ENCODE assay signal across 17 mouse cellular contexts in genomic region chr1:131771440-131771839, GRCm38 (mm10). TPM values are rescaled to one million over a fixed set of nuclear protein-coding genes. Genes with fewer than 3 reads are reported as not detected.
DNase-seq lines count a peak whose midpoint lies in the region; ATAC-seq and TF ChIP-seq lines count a peak whose summit lies in the region.
"Had no signal": no experiment of that assay in that cellular context is flagged by ENCODE, and none has a peak within 500 bp of the region (broad histone marks: within the 10 kb centered on the region; RNA-seq: fewer than 3 reads in every experiment).

No protein-coding gene starts in this region.

- no peak for TF ChIP-seq EP300 in heart, adult 2 months (IDR thresholded peaks at IDR 0.05; ENCODE audit: insufficient read depth, low read depth, low read length)

- no peak for TF ChIP-seq CTCF in heart, adult 2 months (IDR thresholded peaks at IDR 0.05)
- TF ChIP-seq CTCF in layer of hippocampus, adult 2 months (conservative IDR thresholded peaks at IDR 0.05): no peak

- no peak overlapping the region for H3K9ac ChIP-seq in forebrain, embryonic 14.5 days (ENCODE audit: low read length)
- no peak overlapping the region for H3K9ac ChIP-seq in forebrain, embryonic 11.5 days (ENCODE audit: low read length)
- H3K9ac ChIP-seq in heart, adult 2 months (ENCODE audit: low read depth, low read length): no peak overlapping the region
- H3K9ac ChIP-seq: heart, embryonic 12.5 days had no signal

- DNase-seq in forebrain, embryonic 14.5 days (ENCODE audit: low spot score): no peak
- DNase-seq in forebrain, embryonic 11.5 days (ENCODE audit: low spot score): no peak
- no peak for DNase-seq in heart, adult 2 months
- DNase-seq in heart, postnatal 14 days: no peak
- no peak for DNase-seq in layer of hippocampus, adult 2 months (ENCODE audit: low spot score in 2 of 2)
- DNase-seq in layer of hippocampus, postnatal 25 days (ENCODE audit: extremely low spot score in 1 of 2, low spot score in 1 of 2): no peak
- DNase-seq in embryonic facial prominence, embryonic 10.5 days (ENCODE audit: low spot score): no peak
- DNase-seq: adrenal gland, postnatal 10 days; cerebellum, adult 11-12 months; cerebellum, adult 9-11 months; cerebellum, postnatal 36 days; gastrocnemius, postnatal 36 days had no signal

- no peak for TF ChIP-seq POLR2A in heart, adult 2 months (IDR thresholded peaks at IDR 0.05; ENCODE audit: insufficient read depth, low read depth, low read length)

- H3K4me3 ChIP-seq in forebrain, embryonic 14.5 days (ENCODE audit: low read depth, low read length): no peak overlapping the region
- no peak overlapping the region for H3K4me3 ChIP-seq in forebrain, embryonic 11.5 days (ENCODE audit: low read depth, low read length)
- H3K4me3 ChIP-seq in heart, adult 2 months: no peak overlapping the region
- no peak overlapping the region for H3K4me3 ChIP-seq in layer of hippocampus, adult 2 months
- no peak overlapping the region for H3K4me3 ChIP-seq in embryonic facial prominence, embryonic 10.5 days
- H3K4me3 ChIP-seq: heart, embryonic 12.5 days had no signal

- H3K4me2 ChIP-seq in forebrain, embryonic 14.5 days (ENCODE audit: low read length): no peak overlapping the region
- H3K4me2 ChIP-seq in forebrain, embryonic 11.5 days (ENCODE audit: low read depth, low read length, severe bottlenecking): no peak overlapping the region
- H3K4me2 ChIP-seq: heart, embryonic 12.5 days had no signal

- peaks cover 3% of the 10 kb centered on the region; the same call in 1 of the 2 replicates for H3K9me3 ChIP-seq in forebrain, embryonic 14.5 days (replicated peaks; ENCODE audit: control insufficient read depth, low read length)
- H3K9me3 ChIP-seq in forebrain, embryonic 11.5 days (ENCODE audit: control insufficient read depth, low read length): no peaks in the 10 kb centered on the region
- no peaks in the 10 kb centered on the region for H3K9me3 ChIP-seq in embryonic facial prominence, embryonic 10.5 days
- H3K9me3 ChIP-seq: heart, embryonic 12.5 days had no signal

- H3K27me3 ChIP-seq in forebrain, embryonic 14.5 days (replicated peaks; ENCODE audit: control insufficient read depth, insufficient read depth, low read length): no peaks in the 10 kb centered on the region
- H3K27me3 ChIP-seq in forebrain, embryonic 11.5 days (ENCODE audit: control insufficient read depth, insufficient read depth, low read length): no peaks in the 10 kb centered on the region
- no peaks in the 10 kb centered on the region for H3K27me3 ChIP-seq in heart, adult 2 months (ENCODE audit: control insufficient read depth, insufficient read depth, low read length)
- no peaks in the 10 kb centered on the region; the same call in 1 of the 2 replicates for H3K27me3 ChIP-seq in embryonic facial prominence, embryonic 10.5 days (replicated peaks; ENCODE audit: low read depth, poor library complexity, severe bottlenecking)

- H3K36me3 ChIP-seq in forebrain, embryonic 14.5 days (ENCODE audit: control insufficient read depth, insufficient read depth, low read length): no peaks in the 10 kb centered on the region
- no peaks in the 10 kb centered on the region for H3K36me3 ChIP-seq in forebrain, embryonic 11.5 days (ENCODE audit: control insufficient read depth, insufficient read depth, low read length)
- H3K36me3 ChIP-seq in heart, adult 2 months (ENCODE audit: control insufficient read depth, insufficient read depth, low read length): no peaks in the 10 kb centered on the region
- H3K36me3 ChIP-seq in embryonic facial prominence, embryonic 10.5 days (replicated peaks): no peaks in the 10 kb centered on the region
- H3K36me3 ChIP-seq: heart, embryonic 12.5 days had no signal

- no peak for ATAC-seq in forebrain, embryonic 14.5 days
- no peak for ATAC-seq in forebrain, embryonic 11.5 days (replicated peaks; ENCODE audit: low FRiP score)

- H3K27ac ChIP-seq in forebrain, embryonic 14.5 days (ENCODE audit: low read depth, low read length): peak overlapping the region; percentile 64; the same call in 1 of the 2 replicates
- H3K27ac ChIP-seq in forebrain, embryonic 11.5 days (ENCODE audit: low read depth, low read length): no peak overlapping the region
- H3K27ac ChIP-seq in heart, adult 2 months: peak overlapping the region; percentile 56
- H3K27ac ChIP-seq in layer of hippocampus, adult 2 months: peak overlapping the region; percentile 69; the same call in 1 of the 2 replicates
- H3K27ac ChIP-seq in embryonic facial prominence, embryonic 10.5 days (replicated peaks): no peak overlapping the region

- intact Hi-C loops in heart, adult 2 months (cut with DNase I): no loop called here
- intact Hi-C loops in heart, postnatal 14 days (cut with DNase I): no loop called here

- H3K79me2 ChIP-seq in heart, adult 2 months (replicated peaks; ENCODE audit: control insufficient read depth, insufficient read depth, low read length): no peaks in the 10 kb centered on the region

- H3K4me1 ChIP-seq in forebrain, embryonic 14.5 days (ENCODE audit: control insufficient read depth, insufficient read depth, low read length): 0 out of 2 replicates have a peak, but pooled peaks cover 9% of the 10 kb centered on the region
- no peaks in the 10 kb centered on the region for H3K4me1 ChIP-seq in forebrain, embryonic 11.5 days (replicated peaks; ENCODE audit: control insufficient read depth, insufficient read depth, low read length)
- H3K4me1 ChIP-seq in heart, adult 2 months (ENCODE audit: control insufficient read depth, insufficient read depth, low read length): no peaks in the 10 kb centered on the region; the same call in 1 of the 2 replicates
- H3K4me1 ChIP-seq in embryonic facial prominence, embryonic 10.5 days: peaks cover 4% of the 10 kb centered on the region; the same call in 1 of the 2 replicates

RNA-seq across cellular contexts. Expression of gene Pm20d1, which starts 25.7 kb away (rescaled TPM):
- 0.31 and 0.42 TPM in 2 replicates for polyA plus RNA-seq in forebrain, embryonic 14.5 days (2014; fragmentation: Nextera tagmentation; extraction: Ambion mirVana)
- polyA plus RNA-seq in forebrain, embryonic 11.5 days (2014; fragmentation: Nextera tagmentation; extraction: Ambion mirVana): 0.86 and 1.2 TPM in 2 replicates
- total RNA-seq in heart, adult 2 months (2021): 1 to 10 TPM; 5.8 to 7.5 TPM
- polyA plus RNA-seq in heart, adult 2 months (2012; rRNA removed): 5.9 and 8.3 TPM in 2 replicates
- 1 to 10 TPM; 4.4 TPM for total RNA-seq in heart, postnatal 14 days (2021)
- total RNA-seq in layer of hippocampus, adult 2 months (2021): 1 to 10 TPM; 2.0 to 2.9 TPM
- 1 to 10 TPM; 2.0 to 3.2 TPM for total RNA-seq in layer of hippocampus, postnatal 25 days (2021)
- 2.0 and 3.1 TPM in 2 replicates for polyA plus RNA-seq in embryonic facial prominence, embryonic 10.5 days (2016; fragmentation: Nextera tagmentation; extraction: Ambion mirVana)
- total RNA-seq: MEL had no signal

RNA-seq across cellular contexts. Expression of gene Slc26a9, which starts 27.6 kb away (rescaled TPM):
- 0.04 and 0.12 TPM in 2 replicates for polyA plus RNA-seq in forebrain, embryonic 14.5 days (2014; fragmentation: Nextera tagmentation; extraction: Ambion mirVana)
- not detected in 2 replicates for polyA plus RNA-seq in forebrain, embryonic 11.5 days (2014; fragmentation: Nextera tagmentation; extraction: Ambion mirVana)
- total RNA-seq in heart, adult 2 months (2021): not detected
- 0.03 and 0.08 TPM in 2 replicates for polyA plus RNA-seq in heart, adult 2 months (2012; rRNA removed)
- not detected for total RNA-seq in heart, postnatal 14 days (2021)
- total RNA-seq in layer of hippocampus, adult 2 months (2021): under 1 TPM; 0.07 to 0.15 TPM
- under 1 TPM; 0.12 to 0.15 TPM for total RNA-seq in layer of hippocampus, postnatal 25 days (2021)
- 0.73 TPM in 1 of 2 replicates, not detected in the other for polyA plus RNA-seq in embryonic facial prominence, embryonic 10.5 days (2016; fragmentation: Nextera tagmentation; extraction: Ambion mirVana)
- total RNA-seq: gastrocnemius, adult 8-10 months; gastrocnemius, postnatal 36 days; heart, postnatal 25 days; MEL had no signal
- polyA plus RNA-seq: C2C12 had no signal

RNA-seq across cellular contexts. Expression of gene Slc41a1, which starts 55.9 kb away (rescaled TPM):
- 11.9 and 14.5 TPM in 2 replicates for polyA plus RNA-seq in forebrain, embryonic 14.5 days (2014; fragmentation: Nextera tagmentation; extraction: Ambion mirVana)
- 12.5 and 13.0 TPM in 2 replicates for polyA plus RNA-seq in forebrain, embryonic 11.5 days (2014; fragmentation: Nextera tagmentation; extraction: Ambion mirVana)
- 10 to 100 TPM; 43.4 to 65.9 TPM for total RNA-seq in heart, adult 2 months (2021)
- polyA plus RNA-seq in heart, adult 2 months (2012; rRNA removed): 69.5 and 84.1 TPM in 2 replicates
- total RNA-seq in heart, postnatal 14 days (2021): 10 to 100 TPM; 35.7 to 49.1 TPM
- 10 to 100 TPM; 62.6 to 62.9 TPM for total RNA-seq in layer of hippocampus, adult 2 months (2021)
- 10 to 100 TPM; 61.5 to 66.5 TPM for total RNA-seq in layer of hippocampus, postnatal 25 days (2021)
- 12.3 TPM in 2 replicates for polyA plus RNA-seq in embryonic facial prominence, embryonic 10.5 days (2016; fragmentation: Nextera tagmentation; extraction: Ambion mirVana)

Comparison
In these comparisons a context has a peak if more than half of its experiments do, and no peak if none do; other contexts are left out.
1. H3K27ac ChIP-seq: peak in forebrain, embryonic 14.5 days (single experiment), heart, adult 2 months (single experiment) and layer of hippocampus, adult 2 months (single experiment); none in forebrain, embryonic 11.5 days (single experiment) and embryonic facial prominence, embryonic 10.5 days (single experiment).